Mouse (Mus musculus): ENCODE measurements at regions not wholly inside any gene's neighbourhood (a gene's known extent, or its start where the extent isn't known, plus 50 kb on each side); places are given as distances from the start of the nearest gene placed in this dataset.

GRCm38 (mm10) chr12:26244701-26245100 is 170.4 kb downstream of the Rnf144a start:
- DNase-seq (ENCODE audit: low spot score in 2 of 2): no peak

- DNase-seq (ENCODE audit: low spot score in 2 of 2): no peak
These were observed 187.5 kb downstream of the Rnf144a start for GRCm38 (mm10) chr12:26227557-26228020.

GRCm38 (mm10) chr12:26226363-26226762 is 188.7 kb downstream of the Rnf144a start:
- DNase-seq (ENCODE audit: low spot score in 2 of 2): no peak

GRCm38 (mm10) chr12:26212447-26212846 is 202.6 kb downstream of the Rnf144a start:
- DNase-seq (ENCODE audit: low spot score in 2 of 2): no peak

DNA sequence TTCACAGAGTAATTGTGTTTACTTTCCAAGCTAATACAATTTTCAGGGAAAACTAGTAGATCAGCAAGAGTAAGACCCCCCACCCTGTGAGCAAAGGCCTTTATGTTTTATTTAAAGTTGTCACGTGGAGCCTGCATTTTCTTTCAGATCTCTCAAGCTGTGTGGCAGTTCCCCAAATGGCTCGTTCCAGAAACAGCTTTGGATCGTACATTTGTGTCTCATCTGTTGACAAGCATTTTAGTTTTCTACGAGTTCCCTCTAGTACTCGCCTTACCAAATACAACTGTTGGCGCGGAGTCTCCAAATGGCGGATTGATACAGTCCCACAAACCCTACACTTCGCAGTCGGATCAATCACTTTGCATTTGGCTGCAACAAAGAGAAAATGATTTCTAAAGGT is 203.6 kb downstream of the Rnf144a start:
- no peak for DNase-seq (ENCODE audit: low spot score in 2 of 2)

DNA sequence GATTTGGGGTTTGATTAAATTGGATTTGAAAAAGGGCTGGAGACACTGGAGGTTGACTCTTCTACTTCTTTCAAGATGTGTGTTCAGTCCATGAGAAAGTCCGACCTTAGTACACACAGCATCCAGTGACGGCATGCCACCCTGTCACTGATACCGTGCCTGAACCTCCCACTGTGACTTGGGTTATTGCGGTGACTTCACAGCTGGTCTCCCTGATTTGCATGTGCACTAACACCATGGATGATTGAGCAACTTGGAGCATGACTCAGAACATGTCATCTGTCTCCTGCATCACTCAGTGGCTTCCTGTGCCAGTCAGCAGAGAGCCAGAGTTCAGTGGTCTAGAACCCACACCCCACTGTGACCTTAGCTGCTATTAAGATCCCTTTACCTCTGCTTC is 208.3 kb downstream of the Rnf144a start:
- no peak for DNase-seq (ENCODE audit: low spot score in 2 of 2)

DNA sequence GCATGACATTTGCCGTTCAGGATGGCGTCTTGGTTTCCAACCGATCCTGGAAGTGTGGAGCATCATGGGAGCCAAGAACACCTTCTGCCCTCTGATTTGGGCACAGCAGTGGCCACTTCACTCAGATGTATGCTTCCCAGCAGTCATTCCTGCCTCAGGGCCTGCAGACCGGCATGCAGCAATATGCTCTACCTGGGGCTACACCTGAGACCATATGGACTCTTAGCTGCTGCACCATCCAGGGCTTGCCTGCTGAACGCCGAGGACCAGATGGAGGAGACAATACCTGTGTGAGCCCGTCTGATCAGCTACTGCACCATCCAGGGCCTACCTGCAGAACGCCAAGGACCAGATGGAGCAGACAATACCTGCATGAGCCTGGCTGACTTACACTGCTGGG is 209.0 kb downstream of the Rnf144a start:
- no peak for DNase-seq (ENCODE audit: low spot score in 2 of 2)

DNA sequence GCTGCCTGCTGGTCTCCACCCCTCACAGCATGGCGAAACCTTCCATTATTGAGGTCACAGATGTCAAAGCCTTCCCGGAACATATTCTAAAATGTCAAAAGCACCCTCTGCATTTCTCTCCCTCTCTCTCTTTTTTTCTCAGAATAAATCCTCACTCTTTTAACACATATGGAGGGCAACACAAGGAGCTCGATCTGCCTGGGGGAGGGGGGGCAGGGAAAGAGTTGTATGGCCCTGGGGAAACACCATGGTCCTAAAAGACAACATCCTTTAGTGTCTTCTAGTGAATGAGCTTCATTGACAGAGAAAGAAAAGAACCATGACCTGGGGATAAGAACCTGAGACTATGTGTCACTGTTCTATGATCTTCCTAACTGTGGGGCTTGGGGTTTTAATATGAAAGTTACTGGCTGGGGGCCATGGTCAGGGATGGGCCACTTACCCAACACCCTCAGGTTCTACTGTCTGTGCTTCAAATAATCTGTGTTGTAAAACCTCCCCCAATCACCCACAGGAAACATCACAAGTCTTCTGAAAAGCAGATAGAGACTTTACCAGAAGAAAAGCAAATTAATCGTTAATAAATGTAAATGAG is 223.0 kb downstream of the Rnf144a start:
- DNase-seq (ENCODE audit: low spot score in 2 of 2): no peak

DNA sequence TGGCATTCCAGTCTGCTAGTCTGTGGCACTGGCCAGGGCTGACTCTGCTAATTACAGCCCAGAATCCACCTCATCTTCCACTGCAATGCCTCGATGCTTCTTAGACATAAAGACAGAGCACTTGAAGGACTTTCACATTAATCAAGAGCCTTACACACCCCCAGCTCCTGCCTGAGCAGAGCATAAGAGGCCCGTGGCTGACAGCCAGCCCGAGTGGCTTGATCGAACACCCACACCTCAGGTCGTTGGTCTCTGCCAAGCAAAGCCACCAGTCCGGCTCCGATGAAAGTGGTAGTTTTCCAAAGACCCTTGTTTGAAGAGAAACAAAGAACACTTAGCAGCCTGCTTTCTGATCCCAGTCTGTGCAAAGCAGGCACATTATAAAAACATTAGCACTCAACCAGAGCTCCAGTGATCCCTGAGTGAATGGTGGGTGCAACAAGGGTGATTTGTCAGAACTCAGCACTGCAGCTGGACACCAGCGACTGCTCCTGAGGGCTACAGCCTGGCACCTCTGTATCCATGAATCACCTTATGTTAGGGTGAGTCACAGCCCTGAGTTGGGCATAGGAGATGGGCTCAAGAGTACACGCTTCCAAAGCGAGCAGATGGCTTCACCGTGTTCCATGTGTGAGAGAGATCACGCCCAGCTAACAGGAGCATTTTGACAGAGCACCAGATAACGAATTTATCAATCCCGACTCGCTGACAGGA is 223.6 kb downstream of the Rnf144a start:
- no peak for DNase-seq (ENCODE audit: low spot score in 2 of 2)

GRCm38 (mm10) chr12:26188996-26189395 is 226.1 kb downstream of the Rnf144a start:
- DNase-seq (ENCODE audit: low spot score in 2 of 2): no peak

DNA sequence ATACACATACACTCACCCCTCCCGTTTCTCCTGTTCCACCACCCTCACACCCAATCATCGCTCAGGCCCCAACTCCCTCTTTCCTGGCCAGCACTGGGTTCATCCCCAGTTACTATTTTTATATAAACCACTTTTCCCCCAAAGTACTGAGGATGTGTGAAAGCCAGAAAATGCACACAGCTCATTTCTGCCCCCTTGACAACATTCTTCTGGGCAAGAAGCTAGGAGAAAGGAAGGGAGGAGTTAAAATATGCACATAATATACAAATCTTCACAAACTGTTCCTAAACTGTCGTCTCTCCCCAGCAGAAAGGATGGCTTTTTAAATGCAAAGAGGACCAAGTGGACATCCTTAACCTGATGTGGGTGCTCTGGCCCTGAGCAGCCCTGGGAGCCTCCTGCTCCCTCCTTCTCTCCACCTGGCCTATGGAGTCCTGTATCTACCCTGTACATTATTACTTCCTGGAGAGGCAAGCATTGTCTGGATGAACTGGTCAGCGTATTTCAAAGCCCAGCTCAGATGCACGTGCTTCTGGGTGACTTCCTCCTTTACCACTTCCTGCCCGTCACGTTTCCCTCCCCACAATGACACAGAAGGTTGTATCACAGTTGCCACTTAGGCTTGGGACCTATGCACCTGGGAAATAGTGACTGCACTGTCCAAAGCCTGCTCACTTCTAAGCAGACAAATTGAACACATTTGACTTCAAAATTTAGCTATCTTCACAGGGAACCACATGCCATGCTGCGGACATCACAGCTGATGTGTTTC is 227.8 kb downstream of the Rnf144a start:
- DNase-seq (ENCODE audit: low spot score in 2 of 2): no peak

- no peak for DNase-seq (ENCODE audit: low spot score in 2 of 2)
These were observed 230.2 kb downstream of the Rnf144a start for GRCm38 (mm10) chr12:26184701-26185460.

GRCm38 (mm10) chr12:26183021-26183420 is 232.0 kb downstream of the Rnf144a start:
- no peak for DNase-seq (ENCODE audit: low spot score in 2 of 2)

DNA sequence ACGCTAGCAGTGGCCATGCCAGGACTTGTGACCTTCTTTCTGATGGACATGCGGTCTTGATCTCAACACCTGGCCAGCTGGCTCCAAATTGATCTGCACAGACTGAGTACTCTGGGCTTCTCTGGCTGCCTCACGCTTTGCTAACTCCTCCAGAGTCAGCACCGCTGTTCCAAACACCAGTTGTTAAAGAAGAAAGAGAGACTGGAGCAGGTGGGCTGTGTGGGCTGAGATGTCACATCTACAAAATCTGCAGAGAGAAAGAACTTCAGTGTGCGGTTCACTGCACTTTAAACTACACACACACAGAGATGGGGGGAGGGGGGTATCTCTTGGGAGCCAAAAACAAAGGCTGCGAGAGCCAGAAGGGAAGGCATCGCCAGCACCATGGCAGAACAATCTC is 234.2 kb downstream of the Rnf144a start:
- DNase-seq (ENCODE audit: low spot score in 2 of 2): no peak

DNA sequence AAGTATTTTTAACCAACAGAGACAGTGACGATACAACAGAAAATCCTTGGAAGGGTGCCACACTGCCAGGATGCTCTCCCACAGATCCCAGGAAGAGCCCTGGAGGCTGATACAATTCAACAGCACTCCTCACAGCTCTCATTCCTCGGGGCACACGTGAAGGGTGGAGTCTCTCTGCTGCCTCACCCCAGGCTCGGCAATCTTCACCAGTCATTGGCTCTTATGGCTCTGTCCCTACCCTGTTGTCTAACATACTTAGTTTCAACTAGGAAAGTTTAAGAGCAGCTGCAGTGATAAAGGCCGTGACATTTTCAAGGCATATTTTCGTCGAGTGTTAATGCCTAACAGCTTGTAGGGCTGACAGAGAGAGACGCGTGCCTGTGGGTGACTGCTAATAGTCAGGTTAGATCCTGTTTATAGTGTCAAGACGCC is 238.8 kb downstream of the Rnf144a start:
- no peak for DNase-seq (ENCODE audit: low spot score in 2 of 2)

GRCm38 (mm10) chr12:26163416-26163815 is 251.6 kb downstream of the Rnf144a start:
- no peak for DNase-seq (ENCODE audit: low spot score in 2 of 2)

GRCm38 (mm10) chr12:26160861-26161615 is 254.0 kb downstream of the Rnf144a start:
- no peak for DNase-seq (ENCODE audit: low spot score in 2 of 2)

GRCm38 (mm10) chr12:26152992-26153391 is 262.1 kb downstream of the Rnf144a start:
- no peak for DNase-seq (ENCODE audit: low spot score in 2 of 2)

GRCm38 (mm10) chr12:26146336-26146735 is 268.7 kb downstream of the Rnf144a start:
- no peak for DNase-seq (ENCODE audit: low spot score in 2 of 2)

DNA sequence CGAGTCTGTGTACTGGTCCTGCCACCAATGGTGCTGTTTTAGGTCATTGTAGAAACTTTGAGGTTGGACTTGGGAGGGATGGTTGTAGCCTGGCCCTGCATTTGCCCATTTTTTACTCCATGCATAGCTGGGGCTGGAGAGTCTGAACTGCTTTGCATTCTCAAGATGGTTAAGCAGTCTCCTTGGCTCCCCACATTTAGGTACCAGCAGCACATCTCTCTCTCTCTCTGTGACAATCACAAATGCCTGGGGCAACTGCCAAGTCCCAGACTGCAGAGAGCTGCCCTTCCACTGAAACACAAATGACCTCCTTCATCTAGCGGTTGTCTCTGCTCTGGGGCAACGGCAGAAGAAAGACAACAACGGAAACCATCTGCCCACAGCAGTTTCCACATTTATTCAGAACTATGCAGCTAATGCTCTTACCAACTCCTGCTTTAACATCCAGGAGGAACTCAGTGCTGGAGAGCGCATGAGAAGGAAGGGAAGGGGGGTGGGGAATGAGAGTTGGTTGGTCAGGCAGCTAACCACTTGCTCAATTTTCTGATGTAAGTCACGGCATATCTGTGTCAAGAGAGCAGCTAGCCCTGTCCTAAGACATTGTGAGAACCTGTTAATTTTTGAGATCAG is 269.9 kb downstream of the Rnf144a start:
- DNase-seq (ENCODE audit: low spot score in 2 of 2): no peak
